Mouse (Mus musculus) stomach, postnatal 0 days (tissue): ENCODE results near the gene Dpf3.
A peak's percentile ranks its signal among the peaks of the same experiment; 100 is the strongest.

Experiments
- CTCF ChIP-seq: IDR thresholded peaks from 2 replicates; pipeline ENCODE4 v1.5.1; 2016; ENCODE audit warnings: antibody characterized with exemption, low read depth, mild to moderate bottlenecking, moderate library complexity
- EP300 ChIP-seq: optimal IDR thresholded peaks from 2 replicates; pipeline ENCODE3; 2016; ENCODE audit warnings: antibody characterized with exemption

- peak; percentile 23; the same call in 1 of the 2 replicates for TF ChIP-seq CTCF
- no peak for TF ChIP-seq EP300
These were observed 63.3 kb downstream of the Dpf3 start for GRCm38 (mm10) chr12:83424086-83424719.
